Mouse (Mus musculus): ENCODE data around the gene Ube2z.

- TF ChIP-seq CTCF (IDR thresholded peaks at IDR 0.05; ENCODE audit: extremely low read depth, insufficient read depth, low read length) (no peak), POLR2A (IDR thresholded peaks at IDR 0.05; ENCODE audit: extremely low read depth, insufficient read depth, low read length) (no peak)
Observed at GRCm38 (mm10) chr11:96058309-96058708, 6.9 kb downstream of the Ube2z start.

All from cortical plate, adult 2 months (tissue).